Mouse (Mus musculus): Measurements from ENCODE around the gene Rassf10. TPM values are rescaled to one million over a fixed set of nuclear protein-coding genes. Genes with fewer than 3 reads are reported as not detected.
A peak's percentile ranks its signal among the peaks of the same experiment; 100 is the strongest.

The Rassf10 gene
- polyA plus RNA-seq (2015; fragmentation: Nextera tagmentation; extraction: Ambion mirVana) = 22.5 and 25.3 TPM in 2 replicates

DNA sequence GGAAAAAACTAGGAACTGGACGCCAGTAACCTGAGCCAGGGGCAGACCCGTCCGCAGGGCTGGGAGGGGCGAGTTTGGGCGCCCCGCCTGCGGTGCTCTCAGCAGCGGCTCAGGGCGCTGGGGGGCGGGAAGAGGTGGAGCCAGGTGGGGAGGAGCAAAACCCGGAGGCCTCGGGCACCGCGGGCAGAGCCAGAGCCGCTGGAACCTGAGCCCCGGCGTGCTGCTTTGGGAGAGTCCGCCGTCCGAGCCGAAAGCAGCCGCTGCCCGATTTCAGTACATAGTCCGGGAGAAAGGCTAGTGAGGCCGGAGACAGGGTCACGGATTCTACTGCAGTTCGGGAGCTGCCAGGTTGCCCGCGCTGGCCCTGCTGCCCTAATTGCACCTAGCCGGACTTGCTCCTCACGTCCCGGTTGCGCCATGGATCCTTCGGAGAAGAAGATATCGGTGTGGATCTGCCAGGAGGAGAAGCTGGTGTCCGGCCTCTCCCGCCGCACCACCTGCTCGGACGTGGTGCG, at the start of gene Rassf10:
Rassf10 (plus strand) TSS at position 186 of the 515 bp plus-strand sequence.
- WGBS = 1% methylated on average over 41 of the region's 41 CpGs
- H3K4me1 ChIP-seq = peaks cover 24% of the 10 kb centered on the region
- H3K27ac ChIP-seq = peak within 1 kb of the TSS; percentile 64
- H3K4me2 ChIP-seq = peak within 1 kb of the TSS; percentile 65
- H3K9me3 ChIP-seq = no peaks in the 10 kb centered on the region
- ATAC-seq (ENCODE audit: borderline replicate concordance, extremely low read depth, low FRiP score, low TSS enrichment) = peak; percentile 93
- H3K27me3 ChIP-seq = peaks cover 41% of the 10 kb centered on the region
- H3K4me3 ChIP-seq = peak within 1 kb of the TSS; percentile 53
- H3K36me3 ChIP-seq = no peaks in the 10 kb centered on the region
- peak within 1 kb of the TSS; percentile 55 for H3K9ac ChIP-seq

- Histone ChIP-seq H3K4me1 (0 out of 2 replicates have a peak, but pooled peaks cover 10% of the 10 kb centered on the region), H3K9ac (no peak overlapping the region), H3K4me3 (no peak overlapping the region), H3K4me2 (no peak overlapping the region), H3K27me3 (no peaks in the 10 kb centered on the region), H3K36me3 (peaks cover 18% of the 10 kb centered on the region; the same call in 1 of the 2 replicates), H3K9me3 (no peaks in the 10 kb centered on the region), H3K27ac (no peak overlapping the region)
- no peak for ATAC-seq (ENCODE audit: borderline replicate concordance, extremely low read depth, low FRiP score, low TSS enrichment)
- WGBS = 93% methylated on average over 5 of the region's 5 CpGs
Measured at GRCm38 (mm10) chr7:112906848-112907247, 46.9 kb upstream of the Rassf10 start.

DNA sequence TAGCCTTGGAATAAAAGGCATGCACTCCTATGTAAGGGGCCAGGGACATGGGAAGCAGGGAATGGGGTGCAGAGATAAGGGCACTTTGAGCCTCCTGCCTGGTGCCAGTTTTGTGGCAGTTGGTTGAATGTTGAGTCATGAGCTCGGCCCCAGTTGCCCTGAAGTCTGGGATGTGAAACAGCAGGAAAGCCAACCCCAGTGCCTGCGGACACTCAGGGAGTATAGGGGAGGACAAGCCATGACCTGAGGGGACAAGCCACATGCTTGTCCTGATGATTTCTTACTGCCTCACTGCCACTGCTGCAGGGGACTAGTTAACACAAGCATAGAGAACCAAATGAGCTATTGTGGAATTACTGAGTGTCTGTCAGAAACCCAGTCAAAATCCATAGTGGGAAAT, 46.3 kb upstream of the Rassf10 start:
- Histone ChIP-seq H3K27me3 (no peaks in the 10 kb centered on the region), H3K4me3 (no peak overlapping the region), H3K4me2 (no peak overlapping the region), H3K9ac (no peak overlapping the region), H3K36me3 (peaks cover 17% of the 10 kb centered on the region; the same call in 1 of the 2 replicates), H3K27ac (no peak overlapping the region), H3K9me3 (no peaks in the 10 kb centered on the region), H3K4me1 (0 out of 2 replicates have a peak, but pooled peaks cover 10% of the 10 kb centered on the region)
- no peak for ATAC-seq (ENCODE audit: borderline replicate concordance, extremely low read depth, low FRiP score, low TSS enrichment)
- WGBS = 73% methylated on average over 2 of the region's 2 CpGs

- no peaks in the 10 kb centered on the region for H3K9me3 ChIP-seq
- no peak overlapping the region for H3K4me3 ChIP-seq
- ATAC-seq (ENCODE audit: borderline replicate concordance, extremely low read depth, low FRiP score, low TSS enrichment) = no peak
- no peak overlapping the region for H3K4me2 ChIP-seq
- 0 out of 2 replicates have a peak, but pooled peaks cover 11% of the 10 kb centered on the region for H3K36me3 ChIP-seq
- WGBS = 75% methylated on average over 10 of the region's 10 CpGs
- H3K27me3 ChIP-seq = no peaks in the 10 kb centered on the region
- H3K4me1 ChIP-seq = 0 out of 2 replicates have a peak, but pooled peaks cover 10% of the 10 kb centered on the region
- H3K9ac ChIP-seq = no peak overlapping the region
- H3K27ac ChIP-seq = no peak overlapping the region
Measured at GRCm38 (mm10) chr7:112909164-112909563, 44.6 kb upstream of the Rassf10 start.

GRCm38 (mm10) chr7:112912969-112913368, 40.8 kb upstream of the Rassf10 start:
- WGBS = 71% methylated on average over 3 of the region's 3 CpGs
- Histone ChIP-seq H3K4me3 (no peak overlapping the region), H3K27ac (no peak overlapping the region), H3K9ac (no peak overlapping the region), H3K4me2 (no peak overlapping the region), H3K4me1 (no peaks in the 10 kb centered on the region), H3K27me3 (no peaks in the 10 kb centered on the region), H3K36me3 (no peaks in the 10 kb centered on the region), H3K9me3 (no peaks in the 10 kb centered on the region)
- no peak for ATAC-seq (ENCODE audit: borderline replicate concordance, extremely low read depth, low FRiP score, low TSS enrichment)

DNA sequence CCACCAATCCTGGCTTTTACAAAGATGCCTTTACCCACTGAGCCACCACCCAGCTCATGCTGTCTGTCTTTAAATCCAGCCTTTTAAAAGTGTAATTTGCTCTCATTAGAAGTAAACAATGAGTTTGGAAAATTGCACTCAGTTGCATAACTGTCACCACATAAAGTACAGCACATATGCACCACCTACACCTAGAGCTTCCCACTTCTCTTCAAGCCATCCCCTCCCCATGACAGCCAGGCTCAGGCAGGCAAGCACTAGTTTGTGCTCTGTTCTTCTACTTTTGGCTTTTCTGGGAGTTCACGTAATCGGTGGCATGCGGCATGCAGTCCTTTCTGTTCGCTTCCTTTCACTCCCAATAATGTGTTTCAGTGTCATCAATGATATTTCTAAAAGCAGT, 38.2 kb upstream of the Rassf10 start:
- Histone ChIP-seq H3K4me1 (peaks cover 5% of the 10 kb centered on the region; the same call in 1 of the 2 replicates), H3K4me3 (no peak overlapping the region), H3K4me2 (no peak overlapping the region), H3K27ac (no peak overlapping the region), H3K27me3 (no peaks in the 10 kb centered on the region), H3K9me3 (no peaks in the 10 kb centered on the region), H3K9ac (no peak overlapping the region), H3K36me3 (no peaks in the 10 kb centered on the region)
- 93% methylated on average over 4 of the region's 4 CpGs for WGBS
- no peak for ATAC-seq (ENCODE audit: borderline replicate concordance, extremely low read depth, low FRiP score, low TSS enrichment)

- peaks cover 12% of the 10 kb centered on the region for H3K4me1 ChIP-seq
- 56% methylated on average over 10 of the region's 10 CpGs for WGBS
- H3K27ac ChIP-seq = no peak overlapping the region
- H3K9ac ChIP-seq = no peak overlapping the region
- no peak overlapping the region for H3K4me2 ChIP-seq
- no peaks in the 10 kb centered on the region for H3K9me3 ChIP-seq
- ATAC-seq (ENCODE audit: borderline replicate concordance, extremely low read depth, low FRiP score, low TSS enrichment) = no peak
- no peak overlapping the region for H3K4me3 ChIP-seq
- H3K36me3 ChIP-seq = no peaks in the 10 kb centered on the region
- H3K27me3 ChIP-seq = no peaks in the 10 kb centered on the region
Measured at GRCm38 (mm10) chr7:112917613-112918278, 36.0 kb upstream of the Rassf10 start.

GRCm38 (mm10) chr7:112918279-112918991, 35.3 kb upstream of the Rassf10 start:
- no peak overlapping the region for H3K4me3 ChIP-seq
- WGBS = 54% methylated on average over 22 of the region's 22 CpGs
- no peaks in the 10 kb centered on the region for H3K9me3 ChIP-seq
- no peaks in the 10 kb centered on the region for H3K27me3 ChIP-seq
- peaks cover 18% of the 10 kb centered on the region for H3K4me1 ChIP-seq
- H3K27ac ChIP-seq = no peak overlapping the region
- H3K36me3 ChIP-seq = no peaks in the 10 kb centered on the region
- no peak overlapping the region for H3K9ac ChIP-seq
- no peak for ATAC-seq (ENCODE audit: borderline replicate concordance, extremely low read depth, low FRiP score, low TSS enrichment)
- H3K4me2 ChIP-seq = no peak overlapping the region

DNA sequence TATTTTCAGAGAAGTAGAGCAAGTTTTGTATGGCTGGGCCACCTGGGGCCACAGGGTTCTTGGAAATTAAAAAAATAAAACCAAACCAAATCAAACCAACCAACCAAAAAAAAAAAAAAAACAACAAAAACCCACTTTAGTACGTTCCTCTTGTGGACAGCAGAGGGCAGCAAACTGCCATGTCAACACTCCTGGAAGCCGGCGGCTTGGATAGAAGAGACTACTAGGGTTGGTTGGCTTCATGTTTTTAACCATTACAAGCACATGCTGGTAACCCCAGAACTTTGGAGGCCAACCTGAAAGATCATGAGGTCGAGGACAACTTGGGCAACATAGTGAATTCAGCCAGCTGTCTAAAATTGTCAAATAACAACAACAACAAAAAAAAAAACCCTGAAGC, 33.9 kb upstream of the Rassf10 start:
- ATAC-seq (ENCODE audit: borderline replicate concordance, extremely low read depth, low FRiP score, low TSS enrichment) = no peak
- WGBS = 2% methylated on average over 4 of the region's 4 CpGs
- Histone ChIP-seq H3K27me3 (no peaks in the 10 kb centered on the region), H3K9me3 (no peaks in the 10 kb centered on the region), H3K4me1 (peaks cover 29% of the 10 kb centered on the region), H3K4me3 (no peak overlapping the region), H3K9ac (no peak overlapping the region), H3K4me2 (no peak overlapping the region), H3K27ac (no peak overlapping the region), H3K36me3 (no peaks in the 10 kb centered on the region)

- no peak overlapping the region for H3K4me3 ChIP-seq
- peaks cover 35% of the 10 kb centered on the region for H3K4me1 ChIP-seq
- ATAC-seq (ENCODE audit: borderline replicate concordance, extremely low read depth, low FRiP score, low TSS enrichment) = no peak
- no peak overlapping the region for H3K4me2 ChIP-seq
- 29% methylated on average over 4 of the region's 4 CpGs for WGBS
- no peak overlapping the region for H3K9ac ChIP-seq
- H3K27ac ChIP-seq = peak overlapping the region; percentile 80
- H3K36me3 ChIP-seq = no peaks in the 10 kb centered on the region
- H3K27me3 ChIP-seq = no peaks in the 10 kb centered on the region
- no peaks in the 10 kb centered on the region for H3K9me3 ChIP-seq
Measured at GRCm38 (mm10) chr7:112922801-112923200, 31.0 kb upstream of the Rassf10 start.

DNA sequence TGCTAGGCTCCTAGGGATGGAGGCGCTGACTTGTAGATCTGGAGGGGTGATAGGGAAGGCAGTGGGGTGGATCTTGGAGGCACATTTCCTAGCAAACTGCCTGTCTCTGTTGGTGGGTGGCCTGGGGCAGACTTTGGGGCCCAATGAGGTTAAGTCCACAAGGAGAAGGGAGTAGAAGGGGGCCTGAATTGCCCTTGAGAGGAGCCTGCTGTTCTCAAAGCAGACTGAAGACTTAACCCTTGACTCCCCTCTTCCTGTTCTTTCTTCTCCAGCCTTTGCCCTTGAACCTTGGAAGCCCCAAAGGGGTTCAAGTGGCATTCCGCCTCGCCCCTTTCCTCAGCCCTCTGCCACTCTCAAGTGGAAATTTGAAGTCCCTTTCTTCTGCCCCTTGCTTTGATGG, 30.1 kb upstream of the Rassf10 start:
- no peak overlapping the region for H3K4me2 ChIP-seq
- WGBS = 41% methylated on average over 3 of the region's 3 CpGs
- no peak overlapping the region for H3K9ac ChIP-seq
- no peak overlapping the region for H3K4me3 ChIP-seq
- peaks cover 30% of the 10 kb centered on the region for H3K4me1 ChIP-seq
- H3K9me3 ChIP-seq = no peaks in the 10 kb centered on the region
- H3K27me3 ChIP-seq = no peaks in the 10 kb centered on the region
- H3K27ac ChIP-seq = peak overlapping the region; percentile 80
- no peaks in the 10 kb centered on the region for H3K36me3 ChIP-seq
- peak; percentile 55 for ATAC-seq (ENCODE audit: borderline replicate concordance, extremely low read depth, low FRiP score, low TSS enrichment)

DNA sequence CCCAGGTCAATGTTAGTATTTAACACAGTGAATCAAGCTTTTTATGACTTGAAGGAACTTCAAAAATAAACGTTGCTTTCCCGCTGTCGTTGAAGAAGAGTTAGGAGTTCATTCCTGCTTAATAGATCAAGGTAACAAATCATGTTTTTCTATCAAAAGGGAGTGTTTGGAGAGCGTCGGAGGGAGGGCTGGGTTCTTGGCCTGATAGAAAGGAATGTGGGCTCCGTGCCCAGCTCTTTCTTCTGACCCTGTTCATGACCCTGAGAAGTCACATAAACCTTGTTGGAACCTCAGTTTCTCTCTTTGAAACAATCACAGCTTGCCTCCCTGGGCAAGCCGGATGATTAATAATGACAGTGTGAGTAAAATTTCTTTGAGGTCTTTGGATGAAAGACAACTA, 23.1 kb upstream of the Rassf10 start:
- ATAC-seq (ENCODE audit: borderline replicate concordance, extremely low read depth, low FRiP score, low TSS enrichment) = no peak
- no peak overlapping the region for H3K4me2 ChIP-seq
- H3K4me3 ChIP-seq = no peak overlapping the region
- H3K27me3 ChIP-seq = no peaks in the 10 kb centered on the region
- H3K4me1 ChIP-seq = peaks cover 14% of the 10 kb centered on the region
- H3K9me3 ChIP-seq = no peaks in the 10 kb centered on the region
- no peak overlapping the region for H3K9ac ChIP-seq
- H3K27ac ChIP-seq = no peak overlapping the region
- WGBS = 9% methylated on average over 7 of the region's 7 CpGs
- no peaks in the 10 kb centered on the region for H3K36me3 ChIP-seq
